Mouse (Mus musculus) megakaryocyte, embryonic 14.5 days (primary cell): Measurements from ENCODE around the gene Tenm3.

Source experiments
- FLI1 ChIP-seq: IDR thresholded peaks from 2 replicates; pipeline ENCODE4 v1.6.1; 2012; ENCODE audit warnings: low read length, inconsistent platforms, mixed read lengths
- GATA1 ChIP-seq: IDR thresholded peaks from 3 replicates; pipeline ENCODE4 v1.6.1; 2012; ENCODE audit warnings: mixed read lengths, low read length, inconsistent platforms, borderline replicate concordance

GRCm38 (mm10) chr8:48542141-48542540 lies 301.6 kb downstream of the Tenm3 start:
- TF ChIP-seq GATA1: no peak
- no peak for TF ChIP-seq FLI1
